Mouse (Mus musculus) CH12.LX (cell line): ENCODE data around the gene Tmem221. TPM values are rescaled to one million over a fixed set of nuclear protein-coding genes. Genes with fewer than 3 reads are reported as not detected.

Experiments used
- DNase-seq: peaks from one replicate; pipeline ENCODE4 v3.0.0-alpha.2; 2013; ENCODE audit errors: extremely low read depth
- H3K27ac ChIP-seq: 2 replicates; pipeline ENCODE4 v1.5.1; 2012; ENCODE audit warnings: low read depth, mild to moderate bottlenecking, control low read depth, moderate library complexity; ENCODE audit not compliant: insufficient read depth
- H3K27me3 ChIP-seq: replicated peaks from 2 replicates; pipeline ENCODE3; 2012; ENCODE audit warnings: inconsistent platforms
- H3K36me3 ChIP-seq, 2 experiments: replicated peaks in 1 of 2; 2 replicates each; pipeline versions ENCODE3 to v1.6.1; 2012; ENCODE audit warnings: inconsistent platforms in 1 of 2, low read length in 1 of 2, mild to moderate bottlenecking in 1 of 2, mixed read lengths in 1 of 2, moderate library complexity in 1 of 2; ENCODE audit not compliant: control insufficient read depth in 1 of 2, insufficient read depth in 1 of 2
- H3K4me1 ChIP-seq, 2 experiments: 2 replicates each; pipeline ENCODE4 v1.6.1; 2012; ENCODE audit warnings: inconsistent platforms in 1 of 2, moderate library complexity in 1 of 2; ENCODE audit not compliant: insufficient read depth in 2 of 2, control insufficient read depth in 1 of 2
- H3K4me2 ChIP-seq: 2 replicates; pipeline ENCODE4 v1.6.1; 2012; ENCODE audit warnings: low read depth, mild to moderate bottlenecking, control low read depth; ENCODE audit not compliant: poor library complexity, insufficient read depth, severe bottlenecking
- H3K4me3 ChIP-seq, 3 experiments: fragments of 150-350 bp in 1 of 3; sonication (generic) in 1 of 3; replicated peaks in 1 of 3; 2 replicates each; pipeline versions ENCODE3 to v1.5.1; 2011 to 2012; ENCODE audit warnings: low read depth in 2 of 3, low read length in 2 of 3, mild to moderate bottlenecking in 2 of 3, moderate library complexity in 2 of 3, control low read depth in 1 of 3, improper control_type of control experiment in 1 of 3, inconsistent platforms in 1 of 3, mixed read lengths in 1 of 3; ENCODE audit not compliant: poor library complexity in 1 of 3
- H3K79me2 ChIP-seq: replicated peaks from 2 replicates; pipeline ENCODE4 v1.6.1; 2012; ENCODE audit warnings: mild to moderate bottlenecking, moderate library complexity; ENCODE audit not compliant: control insufficient read depth, poor library complexity, insufficient read depth, severe bottlenecking; ENCODE audit errors: extremely low read depth
- H3K9ac ChIP-seq: 2 replicates; pipeline ENCODE4 v1.6.1; 2012; ENCODE audit warnings: low read depth, mild to moderate bottlenecking, control low read depth, moderate library complexity; ENCODE audit not compliant: insufficient read depth
- H3K9me3 ChIP-seq: replicated peaks from 2 replicates; pipeline ENCODE3; 2012; ENCODE audit warnings: low read length, inconsistent platforms, mixed read lengths
- BHLHE40 ChIP-seq: IDR thresholded peaks from 2 replicates; pipeline ENCODE4 v1.6.1; 2011; ENCODE audit warnings: mild to moderate bottlenecking, low read depth, low read length, improper control_type of control experiment
- CHD1 ChIP-seq: IDR thresholded peaks from 2 replicates; pipeline ENCODE4 v1.6.1; 2012; ENCODE audit warnings: low read depth, low read length, improper control_type of control experiment, inconsistent platforms
- CHD2 ChIP-seq: IDR thresholded peaks from 2 replicates; pipeline ENCODE4 v1.6.1; 2011; ENCODE audit warnings: low read length, improper control_type of control experiment
- CTCF ChIP-seq, 2 experiments: IDR thresholded peaks in 1 of 2; conservative IDR thresholded peaks in 1 of 2; 2 replicates each; pipeline ENCODE4 v1.5.1; 2011 to 2012; ENCODE audit warnings: low read depth in 2 of 2, low read length in 2 of 2, improper control_type of control experiment in 1 of 2, inconsistent platforms in 1 of 2, mild to moderate bottlenecking in 1 of 2, moderate library complexity in 1 of 2
- E2F4 ChIP-seq: IDR thresholded peaks from 2 replicates; pipeline ENCODE4 v1.6.1; 2011; ENCODE audit warnings: low read depth, low read length, improper control_type of control experiment; ENCODE audit not compliant: insufficient replicate concordance
- ELF1 ChIP-seq: IDR thresholded peaks from 2 replicates; pipeline ENCODE4 v1.6.1; 2014; ENCODE audit warnings: low read depth, mild to moderate bottlenecking, inconsistent platforms, low read length, improper control_type of control experiment
- EP300 ChIP-seq: IDR thresholded peaks from 2 replicates; pipeline ENCODE4 v1.6.1; 2011; ENCODE audit warnings: low read length, improper control_type of control experiment
- ETS1 ChIP-seq: conservative IDR thresholded peaks from 2 replicates; pipeline ENCODE4 v1.6.1; 2012; ENCODE audit warnings: low read depth, mild to moderate bottlenecking, inconsistent platforms, low read length, improper control_type of control experiment, moderate library complexity
- GABPA ChIP-seq: IDR thresholded peaks from 2 replicates; pipeline ENCODE4 v1.6.1; 2012; ENCODE audit warnings: low read depth, low read length, improper control_type of control experiment, inconsistent platforms; ENCODE audit not compliant: insufficient replicate concordance
- HCFC1 ChIP-seq: IDR thresholded peaks from 2 replicates; pipeline ENCODE4 v1.6.1; 2012; ENCODE audit warnings: low read depth, mild to moderate bottlenecking, inconsistent platforms, low read length, improper control_type of control experiment
- IRF4 ChIP-seq: IDR thresholded peaks from 2 replicates; pipeline ENCODE4 v1.6.1; 2014; ENCODE audit warnings: low read depth, mild to moderate bottlenecking, inconsistent platforms, low read length, improper control_type of control experiment
- JUN ChIP-seq: IDR thresholded peaks from 2 replicates; pipeline ENCODE4 v1.6.1; 2011; ENCODE audit warnings: low read depth, mild to moderate bottlenecking, low read length, improper control_type of control experiment, moderate library complexity; ENCODE audit not compliant: insufficient read depth
- JUND ChIP-seq: conservative IDR thresholded peaks from 2 replicates; pipeline ENCODE4 v1.6.1; 2011; ENCODE audit warnings: low read depth, low read length, improper control_type of control experiment
- KAT2A ChIP-seq: IDR thresholded peaks from 2 replicates; pipeline ENCODE4 v1.6.1; 2012; ENCODE audit warnings: low read length, improper control_type of control experiment, inconsistent platforms; ENCODE audit not compliant: insufficient replicate concordance
- MAFK ChIP-seq: IDR thresholded peaks from 2 replicates; pipeline ENCODE4 v1.6.1; 2011; ENCODE audit warnings: low read length, improper control_type of control experiment; ENCODE audit not compliant: insufficient replicate concordance
- MAX ChIP-seq: IDR thresholded peaks from 2 replicates; pipeline ENCODE4 v1.6.1; 2011; ENCODE audit warnings: low read length, improper control_type of control experiment
- MAZ ChIP-seq: IDR thresholded peaks from 2 replicates; pipeline ENCODE4 v1.6.1; 2012; ENCODE audit warnings: low read depth, mild to moderate bottlenecking, inconsistent platforms, low read length, improper control_type of control experiment, moderate library complexity
- MEF2A ChIP-seq: IDR thresholded peaks from 2 replicates; pipeline ENCODE4 v1.6.1; 2014; ENCODE audit warnings: low read depth, mild to moderate bottlenecking, inconsistent platforms, low read length, improper control_type of control experiment, borderline replicate concordance
- MXI1 ChIP-seq: IDR thresholded peaks from 2 replicates; pipeline ENCODE4 v1.6.1; 2011; ENCODE audit warnings: mild to moderate bottlenecking, low read depth, low read length, improper control_type of control experiment
- MYC ChIP-seq: IDR thresholded peaks from 2 replicates; pipeline ENCODE4 v1.6.1; 2011; ENCODE audit warnings: low read depth, mild to moderate bottlenecking, improper control_type of control experiment, low read length
- NELFE ChIP-seq: IDR thresholded peaks from 2 replicates; pipeline ENCODE4 v1.6.1; 2011; ENCODE audit warnings: low read depth, low read length, improper control_type of control experiment
- NRF1 ChIP-seq: IDR thresholded peaks from 2 replicates; pipeline ENCODE4 v1.6.1; 2014; ENCODE audit warnings: low read depth, mild to moderate bottlenecking, inconsistent platforms, low read length, improper control_type of control experiment, moderate library complexity
- PAX5 ChIP-seq: IDR thresholded peaks from 2 replicates; pipeline ENCODE4 v1.6.1; 2012; ENCODE audit warnings: low read length, inconsistent platforms, mixed read lengths
- POLR2A ChIP-seq: IDR thresholded peaks from 2 replicates; pipeline ENCODE4 v1.6.1; 2011; ENCODE audit warnings: low read depth, mild to moderate bottlenecking, improper control_type of control experiment, low read length
- POLR2AphosphoS2 ChIP-seq: IDR thresholded peaks from 2 replicates; pipeline ENCODE4 v1.6.1; 2011; ENCODE audit warnings: low read depth, low read length, improper control_type of control experiment
- RAD21 ChIP-seq: IDR thresholded peaks from 2 replicates; pipeline ENCODE4 v1.6.1; 2011; ENCODE audit warnings: low read depth, mild to moderate bottlenecking, low read length, improper control_type of control experiment, moderate library complexity
- RCOR1 ChIP-seq: conservative IDR thresholded peaks from 2 replicates; pipeline ENCODE4 v1.6.1; 2012; ENCODE audit warnings: low read depth, mild to moderate bottlenecking, inconsistent platforms, low read length, improper control_type of control experiment
- SIN3A ChIP-seq: IDR thresholded peaks from 2 replicates; pipeline ENCODE4 v1.6.1; 2012; ENCODE audit warnings: low read length, improper control_type of control experiment, inconsistent platforms
- SMC3 ChIP-seq: IDR thresholded peaks from 2 replicates; pipeline ENCODE4 v1.6.1; 2011; ENCODE audit warnings: low read depth, low read length, improper control_type of control experiment
- TBP ChIP-seq: conservative IDR thresholded peaks from 2 replicates; pipeline ENCODE4 v1.6.1; 2011; ENCODE audit warnings: low read depth, low read length, improper control_type of control experiment
- TCF12 ChIP-seq: IDR thresholded peaks from 2 replicates; pipeline ENCODE4 v1.6.1; 2014; ENCODE audit warnings: low read depth, mild to moderate bottlenecking, inconsistent platforms, low read length, improper control_type of control experiment
- UBTF ChIP-seq: IDR thresholded peaks from 2 replicates; pipeline ENCODE4 v1.6.1; 2012; ENCODE audit warnings: low read depth, mild to moderate bottlenecking, inconsistent platforms, low read length, improper control_type of control experiment, moderate library complexity
- USF1 ChIP-seq: IDR thresholded peaks from 2 replicates; pipeline ENCODE4 v1.6.1; 2014; ENCODE audit warnings: low read depth, mild to moderate bottlenecking, inconsistent platforms, low read length, improper control_type of control experiment
- USF2 ChIP-seq: conservative IDR thresholded peaks from 2 replicates; pipeline ENCODE4 v1.6.1; 2011; ENCODE audit warnings: low read depth, low read length, improper control_type of control experiment
- ZC3H11A ChIP-seq: IDR thresholded peaks from 2 replicates; pipeline ENCODE4 v1.6.1; 2012; ENCODE audit warnings: low read depth, mild to moderate bottlenecking, inconsistent platforms, low read length, improper control_type of control experiment
- ZKSCAN1 ChIP-seq: IDR thresholded peaks from 2 replicates; pipeline ENCODE4 v1.6.1; 2012; ENCODE audit warnings: low read depth, inconsistent platforms, low read length, improper control_type of control experiment, borderline replicate concordance
- ZMIZ1 ChIP-seq: IDR thresholded peaks from 2 replicates; pipeline ENCODE4 v1.6.1; 2012; ENCODE audit warnings: low read depth, mild to moderate bottlenecking, inconsistent platforms, low read length, improper control_type of control experiment
- ZNF384 ChIP-seq: IDR thresholded peaks from 2 replicates; pipeline ENCODE4 v1.6.1; 2012; ENCODE audit warnings: low read depth, low read length, improper control_type of control experiment, inconsistent platforms
- dilution Hi-C: fragments of 300-500 bp; cut with MboI; formaldehyde crosslinking; loops from 2 replicates; pipeline ENCODE4 v1.14.3; 2020; ENCODE audit warnings: low sequenced_read_pairs; ENCODE audit not compliant: extremely low pct_unique_long_range_greater_than_20kb, extremely low pct_ligation_motif_present
- in situ Hi-C: fragments of 300-500 bp; cut with MboI; formaldehyde crosslinking; loops from 3 replicates; pipeline ENCODE4 v1.14.3; 2019; ENCODE audit warnings: low sequenced_read_pairs, low pct_ligation_motif_present, low pct_unique_long_range_greater_than_20kb, mixed read lengths
- polyA plus RNA-seq: library from polyadenylated mRNA; unstranded; fragments of >175 nt; gene quantifications from 2 replicates; pipeline ENCODE4 v1.2.1, GENCODE M21; 2012; ENCODE audit warnings: low read depth; ENCODE audit not compliant: insufficient read length
- total RNA-seq, 2 experiments: library from RNA; depleted of rRNA; stranded (reverse); fragments of 300-350 nt in 1 of 2; fragments of >200 nt in 1 of 2; gene quantifications; 2 replicates each; pipeline ENCODE4 v1.2.3; 2012 to 2014

Tmem221 gene
- total and polyA plus RNA-seq, 3 experiments, result 0.51 TPM; not detected in 2

- peak overlapping the region; percentile 98 for H3K27ac ChIP-seq
- no peaks in the 10 kb centered on the region for H3K27me3 ChIP-seq
- DNase-seq, result no peak
- H3K9me3 ChIP-seq, result no peaks in the 10 kb centered on the region
- peak overlapping the region; percentile 50 to 71 (median 63) for H3K4me3 ChIP-seq
- peaks cover 25 to 60% of the 10 kb centered on the region in 2 experiments for H3K36me3 ChIP-seq
- H3K79me2 ChIP-seq, result peaks cover 10% of the 10 kb centered on the region
- dilution Hi-C loops, result no loop called here
- H3K9ac ChIP-seq, result no peak overlapping the region
- H3K4me2 ChIP-seq, result 0 out of 2 replicates have a peak overlapping the region, but pooled peaks have one; percentile 40
- in situ Hi-C loops, result no loop called here
- TF ChIP-seq MAX, result 0 out of 2 replicates have a peak, but pooled peaks have one; percentile 45
- TF ChIP-seq IRF4, result peak; percentile 85
- peak; percentile 59; the same call in 1 of the 2 replicates for TF ChIP-seq RCOR1
- no peak for TF ChIP-seq SMC3
- no peak for TF ChIP-seq ZNF384
- TF ChIP-seq CHD1, result no peak
- 0 out of 2 replicates have a peak, but pooled peaks have one; percentile 37 for TF ChIP-seq MAZ
- TF ChIP-seq PAX5, result no peak
- TF ChIP-seq ZKSCAN1, result no peak
- TF ChIP-seq NRF1, result no peak
- no peak for TF ChIP-seq KAT2A
- TF ChIP-seq HCFC1, result no peak
- peak; percentile 6; the same call in 1 of the 2 replicates for TF ChIP-seq JUN
- peak; percentile 97 for TF ChIP-seq BHLHE40
- TF ChIP-seq RAD21, result no peak
- no peak for TF ChIP-seq JUND
- no peak for TF ChIP-seq ZMIZ1
- no peak for TF ChIP-seq CTCF (conservative IDR thresholded peaks at IDR 0.05 in 1 of 2, IDR thresholded peaks at IDR 0.05 in 1 of 2; ENCODE audit: low read depth in 2 of 2, low read length in 2 of 2)
- TF ChIP-seq POLR2A, result peak; percentile 45; the same call in 1 of the 2 replicates
- peak; percentile 70 for TF ChIP-seq MYC
- no peak for TF ChIP-seq E2F4
- TF ChIP-seq ZC3H11A, result no peak
- TF ChIP-seq NELFE, result no peak
- TF ChIP-seq MXI1, result peak; percentile 19; the same call in 1 of the 2 replicates
- TF ChIP-seq UBTF, result no peak
- peak; percentile 72 for TF ChIP-seq TCF12
- TF ChIP-seq MAFK, result no peak
- peak; percentile 64 for TF ChIP-seq SIN3A
- TF ChIP-seq GABPA, result no peak
- peak; percentile 50; the same call in 1 of the 2 replicates for TF ChIP-seq EP300
- peak; percentile 88 for TF ChIP-seq ETS1
- TF ChIP-seq USF1, result no peak
- TF ChIP-seq CHD2, result no peak
- TF ChIP-seq POLR2AphosphoS2, result no peak
- no peak for TF ChIP-seq USF2
- TF ChIP-seq ELF1, result no peak
- TF ChIP-seq TBP, result no peak
- no peak for TF ChIP-seq MEF2A
- peaks cover 43 to 76% of the 10 kb centered on the region in 2 experiments for H3K4me1 ChIP-seq
Observed at GRCm38 (mm10) chr8:71598375-71598774, 39.7 kb upstream of the Tmem221 start.
